Mouse (Mus musculus) CH12.LX (cell line): ENCODE measurements at regions not wholly inside any gene's neighbourhood (a gene's known extent, or its start where the extent isn't known, plus 50 kb on each side); places are given as distances from the start of the nearest gene placed in this dataset.

Source experiments
- MAZ ChIP-seq: IDR thresholded peaks from 2 replicates; pipeline ENCODE4 v1.6.1; 2012; ENCODE audit warnings: low read depth, mild to moderate bottlenecking, inconsistent platforms, low read length, improper control_type of control experiment, moderate library complexity
- POLR2A ChIP-seq: IDR thresholded peaks from 2 replicates; pipeline ENCODE4 v1.6.1; 2011; ENCODE audit warnings: low read depth, mild to moderate bottlenecking, improper control_type of control experiment, low read length

- TF ChIP-seq POLR2A (no peak), MAZ (no peak)
These were observed 222.3 kb upstream of the Sdr16c6 start for GRCm38 (mm10) chr4:4299631-4300030.
